Mouse (Mus musculus) lung, postnatal 0 days (tissue): Measurements from ENCODE around the gene Rps25.

Source experiments
- CTCF ChIP-seq: IDR thresholded peaks from 2 replicates; pipeline ENCODE4 v1.5.1; 2016; ENCODE audit warnings: antibody characterized with exemption, mild to moderate bottlenecking
- EP300 ChIP-seq: IDR thresholded peaks from 2 replicates; pipeline ENCODE4 v1.6.1; 2016; ENCODE audit warnings: antibody characterized with exemption, mild to moderate bottlenecking, control low read depth

GRCm38 (mm10) chr9:44373386-44373785, 33.6 kb upstream of the Rps25 start:
- TF ChIP-seq EP300: no peak
- no peak for TF ChIP-seq CTCF
